Mouse (Mus musculus) C2C12 (cell line): ENCODE measurements around the gene Npr3. TPM values are rescaled to one million over a fixed set of nuclear protein-coding genes. Genes with fewer than 3 reads are reported as not detected.

ENCODE experiments used
- H3K27me3 ChIP-seq: one replicate; pipeline ENCODE4 v1.6.1; 2011; ENCODE audit not compliant: control insufficient read depth, insufficient read depth, insufficient read length
- H3K36me3 ChIP-seq: one replicate; pipeline ENCODE4 v1.6.1; 2011; ENCODE audit not compliant: control insufficient read depth, insufficient read depth
- H3K4me3 ChIP-seq: one replicate; pipeline ENCODE4 v1.5.1; 2011; ENCODE audit warnings: mild to moderate bottlenecking, control low read depth; ENCODE audit not compliant: poor library complexity, insufficient read depth, severe bottlenecking
- H3K79me2 ChIP-seq: one replicate; pipeline ENCODE4 v1.6.1; 2011; ENCODE audit not compliant: control insufficient read depth, insufficient read depth
- H3K79me3 ChIP-seq: one replicate; pipeline ENCODE4 v1.6.1; 2011; ENCODE audit warnings: low read depth, control low read depth
- H3ac ChIP-seq: one replicate; pipeline ENCODE3; 2011; ENCODE audit warnings: low read depth; ENCODE audit not compliant: control insufficient read depth, insufficient read length
- CEBPB ChIP-seq: IDR thresholded peaks from one replicate; pipeline ENCODE4 v1.6.1; 2011; ENCODE audit warnings: low read depth, mild to moderate bottlenecking, control low read depth, moderate library complexity
- CTCF ChIP-seq: IDR thresholded peaks from one replicate; pipeline ENCODE4 v1.5.1; 2011; ENCODE audit not compliant: control insufficient read depth, insufficient read depth, insufficient read length
- FOSL1 ChIP-seq: IDR thresholded peaks from one replicate; pipeline ENCODE4 v1.8.0; 2011; ENCODE audit warnings: mild to moderate bottlenecking, low read length; ENCODE audit not compliant: poor library complexity, insufficient read depth, severe bottlenecking
- MAX ChIP-seq: IDR thresholded peaks from one replicate; pipeline ENCODE4 v1.6.1; 2011; ENCODE audit warnings: mild to moderate bottlenecking, control low read depth
- MYOD1 ChIP-seq: IDR thresholded peaks from one replicate; pipeline ENCODE4 v1.6.1; 2011; ENCODE audit warnings: low read depth; ENCODE audit not compliant: control insufficient read depth, insufficient read length
- MYOG ChIP-seq: IDR thresholded peaks from one replicate; pipeline ENCODE4 v1.6.1; 2011; ENCODE audit not compliant: control insufficient read depth, insufficient read length; ENCODE audit errors: extremely low read depth
- USF1 ChIP-seq: IDR thresholded peaks from one replicate; pipeline ENCODE4 v1.6.1; 2011; ENCODE audit warnings: low read depth, mild to moderate bottlenecking, control low read depth, moderate library complexity
- polyA plus RNA-seq: library from polyadenylated mRNA; unstranded; fragments of >200 nt; fragmentation: generic; extraction: Trizol; gene quantifications from one replicate; pipeline ENCODE4 v1.2.1, GENCODE M21; 2012; ENCODE audit warnings: missing spikeins

The Npr3 gene
- polyA plus RNA-seq, 1 experiment = 1.4 TPM

DNA sequence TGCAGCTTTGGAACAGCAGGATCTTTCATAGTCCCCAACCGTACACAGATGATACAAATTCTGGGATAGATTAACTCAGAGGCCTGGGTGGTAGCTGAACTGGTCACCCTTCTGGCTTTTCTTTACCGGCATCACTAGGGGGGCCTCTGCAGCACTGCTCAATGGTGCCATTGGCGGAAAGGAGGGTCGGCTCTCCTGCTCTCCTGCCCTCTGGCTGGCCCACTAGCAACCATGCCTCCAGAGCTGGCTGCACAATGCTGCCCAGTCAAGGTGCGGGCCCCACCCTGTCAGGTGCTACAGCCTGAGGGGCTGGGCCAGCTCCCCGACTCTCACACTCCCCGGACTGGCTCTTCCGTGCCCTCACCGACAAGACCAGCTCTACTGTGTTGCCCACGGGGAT is 43.1 kb upstream of the Npr3 start:
- Histone ChIP-seq H3K79me2 (no peaks in the 10 kb centered on the region), H3K36me3 (no peaks in the 10 kb centered on the region), H3K79me3 (no peaks in the 10 kb centered on the region), H3K27me3 (no peaks in the 10 kb centered on the region), H3ac (no peak overlapping the region), H3K4me3 (no peak overlapping the region)
- no peak for TF ChIP-seq CTCF
- TF ChIP-seq USF1 = no peak
- no peak for TF ChIP-seq MYOG
- TF ChIP-seq MYOD1 = no peak

DNA sequence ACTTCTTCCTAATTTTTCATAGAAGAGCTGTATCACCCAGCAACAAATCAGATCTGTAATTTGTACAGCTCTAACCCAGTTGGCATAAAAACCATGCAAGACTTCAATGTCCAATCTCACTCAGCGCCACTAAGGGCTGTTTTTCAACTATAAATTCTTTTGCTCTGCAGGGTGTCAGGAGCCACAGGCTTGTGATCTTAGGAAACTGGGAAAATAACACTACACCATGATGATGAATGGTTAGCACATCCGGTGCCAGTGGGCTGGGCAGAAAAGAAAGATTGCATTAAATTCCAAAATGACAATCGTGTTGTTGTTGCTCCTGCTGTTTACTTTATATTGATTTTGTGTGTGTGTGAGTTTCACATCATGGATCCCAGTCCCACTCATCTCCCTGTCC is 42.4 kb upstream of the Npr3 start:
- Histone ChIP-seq H3K79me2 (no peaks in the 10 kb centered on the region), H3K79me3 (no peaks in the 10 kb centered on the region), H3K27me3 (no peaks in the 10 kb centered on the region), H3K36me3 (no peaks in the 10 kb centered on the region), H3K4me3 (no peak overlapping the region), H3ac (no peak overlapping the region)
- TF ChIP-seq MYOD1 = no peak
- no peak for TF ChIP-seq CTCF
- no peak for TF ChIP-seq MAX
- TF ChIP-seq USF1 = no peak
- no peak for TF ChIP-seq MYOG
- no peak for TF ChIP-seq CEBPB
- TF ChIP-seq FOSL1 = no peak

DNA sequence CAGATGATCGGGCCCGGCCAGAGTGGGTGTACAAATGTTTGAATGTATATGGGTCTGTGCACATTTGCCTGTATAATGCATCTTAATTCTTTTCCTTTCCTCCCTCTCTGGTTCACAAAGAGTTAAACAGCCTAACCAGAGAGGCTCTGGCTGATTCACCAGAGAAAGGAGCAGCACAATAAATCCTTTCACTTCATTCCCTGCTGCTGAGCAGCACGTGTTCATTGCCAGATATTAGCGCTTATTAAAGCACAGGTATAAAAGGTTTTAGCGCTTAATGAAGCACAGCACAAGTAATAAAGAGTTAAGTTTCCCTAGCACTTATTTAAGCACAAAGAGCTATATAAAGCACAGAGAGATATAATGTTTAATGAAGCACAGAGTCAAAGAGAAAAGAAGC is 33.8 kb upstream of the Npr3 start:
- Histone ChIP-seq H3K36me3 (no peaks in the 10 kb centered on the region), H3ac (no peak overlapping the region), H3K79me2 (no peaks in the 10 kb centered on the region), H3K27me3 (no peaks in the 10 kb centered on the region), H3K4me3 (no peak overlapping the region), H3K79me3 (no peaks in the 10 kb centered on the region)
- TF ChIP-seq USF1 = no peak
- TF ChIP-seq MYOG = no peak
- TF ChIP-seq MAX = no peak
- TF ChIP-seq FOSL1 = no peak
- TF ChIP-seq MYOD1 = no peak
- no peak for TF ChIP-seq CTCF
- TF ChIP-seq CEBPB = no peak

DNA sequence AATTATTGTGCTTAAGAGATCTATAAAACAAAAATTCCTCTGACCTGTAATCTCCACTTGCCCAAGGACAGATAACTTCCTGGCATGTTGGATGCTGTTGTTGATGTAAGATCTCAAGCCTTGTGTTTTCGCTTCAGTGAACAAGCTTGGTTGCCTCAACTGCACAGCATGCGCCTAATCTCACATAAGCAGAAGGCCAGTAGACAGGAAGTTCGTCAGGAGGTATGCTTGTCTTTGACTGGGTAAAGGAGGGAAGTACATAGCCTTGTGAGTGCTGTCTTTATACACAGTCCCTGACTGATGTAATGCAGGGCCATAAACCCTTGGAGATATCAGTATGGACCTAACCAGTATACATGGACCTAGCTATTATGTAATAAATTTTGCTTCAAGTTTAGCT is 20.7 kb upstream of the Npr3 start:
- TF ChIP-seq MYOG (no peak), FOSL1 (no peak), MYOD1 (no peak)
- no peak overlapping the region for H3ac ChIP-seq
- H3K36me3 ChIP-seq = no peaks in the 10 kb centered on the region
- H3K79me3 ChIP-seq = no peaks in the 10 kb centered on the region
- H3K4me3 ChIP-seq = no peak overlapping the region
- H3K27me3 ChIP-seq = no peaks in the 10 kb centered on the region
- H3K79me2 ChIP-seq = no peaks in the 10 kb centered on the region

DNA sequence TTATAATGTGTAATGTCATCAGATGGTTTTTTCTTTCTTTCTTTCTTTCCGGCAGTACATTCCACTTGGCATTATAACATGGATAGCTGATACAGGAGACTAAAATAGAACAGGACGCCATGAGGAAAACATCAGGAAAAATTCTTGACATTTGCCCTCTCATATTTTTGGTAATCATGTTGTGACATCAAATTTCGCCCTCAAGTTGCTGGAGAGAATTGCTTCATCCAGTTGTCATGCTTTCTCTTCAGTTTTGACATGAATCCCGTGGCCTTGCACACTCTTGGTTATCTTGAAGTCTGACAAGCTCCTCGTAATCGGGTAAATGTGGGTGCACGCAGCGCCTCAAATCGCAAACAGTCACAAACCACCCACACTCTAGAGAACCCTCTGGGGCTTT is 7.0 kb upstream of the Npr3 start:
- H3K4me3 ChIP-seq = no peak overlapping the region
- no peak overlapping the region for H3ac ChIP-seq
- H3K79me2 ChIP-seq = no peaks in the 10 kb centered on the region
- H3K79me3 ChIP-seq = no peaks in the 10 kb centered on the region
- H3K27me3 ChIP-seq = no peaks in the 10 kb centered on the region
- no peak for TF ChIP-seq USF1
- peak; percentile 18 for TF ChIP-seq CEBPB
- no peak for TF ChIP-seq MAX
- no peak for TF ChIP-seq CTCF
- TF ChIP-seq MYOG = no peak
- TF ChIP-seq FOSL1 = no peak
- H3K36me3 ChIP-seq = no peaks in the 10 kb centered on the region

DNA sequence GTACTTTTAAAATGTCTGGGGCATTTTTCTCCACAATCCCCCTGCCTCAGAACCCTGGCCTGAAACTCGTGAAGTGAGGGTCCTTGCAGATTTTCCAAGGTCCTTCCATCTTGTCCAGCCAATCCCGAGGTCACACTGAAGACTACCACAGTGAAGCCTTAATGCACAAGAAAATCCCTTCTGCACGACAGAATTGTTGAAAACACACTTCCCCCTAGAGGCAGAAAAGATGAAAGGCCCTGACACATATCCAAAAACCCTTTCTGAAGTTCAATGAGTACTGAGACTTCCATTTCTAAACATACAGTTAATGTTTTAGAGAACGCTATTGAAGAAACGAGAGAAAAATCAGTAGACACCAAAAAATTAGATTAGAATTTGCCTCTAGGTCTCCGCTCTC is 2.8 kb upstream of the Npr3 start:
- Histone ChIP-seq H3K79me2 (no peaks in the 10 kb centered on the region), H3ac (no peak overlapping the region), H3K27me3 (no peaks in the 10 kb centered on the region), H3K36me3 (no peaks in the 10 kb centered on the region), H3K79me3 (no peaks in the 10 kb centered on the region), H3K4me3 (no peak overlapping the region)
- no peak for TF ChIP-seq CEBPB
- TF ChIP-seq USF1 = no peak
- no peak for TF ChIP-seq MAX
- no peak for TF ChIP-seq FOSL1
- no peak for TF ChIP-seq CTCF
- TF ChIP-seq MYOD1 = no peak
- TF ChIP-seq MYOG = no peak
